Mouse (Mus musculus): ENCODE data around the gene Stambp. TPM values are rescaled to one million over a fixed set of nuclear protein-coding genes. Genes with fewer than 3 reads are reported as not detected.

The Stambp gene
- 26.4 and 26.9 TPM in 2 replicates for polyA plus RNA-seq (2015; fragmentation: Nextera tagmentation; extraction: Ambion mirVana)

GRCm38 (mm10) chr6:83572671-83573070 is at the start of gene Stambp:
Gene Stambp, minus strand, starts transcription at chr6:83572729.
- ATAC-seq (ENCODE audit: low FRiP score, low TSS enrichment) (peak; percentile 58), DNase-seq (ENCODE audit: low spot score) (no peak)
- no peaks in the 10 kb centered on the region for H3K9me3 ChIP-seq (ENCODE audit: control insufficient read depth, low read length)
- 0% methylated on average over 6 of the region's 11 CpGs for WGBS
- H3K4me2 ChIP-seq (replicated peaks; ENCODE audit: low read depth): peak within 1 kb of the TSS; percentile 75
- H3K27me3 ChIP-seq (ENCODE audit: control insufficient read depth, insufficient read depth, low read length): no peaks in the 10 kb centered on the region
- peaks cover 6% of the 10 kb centered on the region for H3K4me1 ChIP-seq (replicated peaks; ENCODE audit: control insufficient read depth, insufficient read depth)
- H3K9ac ChIP-seq (ENCODE audit: low read length): peak within 1 kb of the TSS; percentile 77
- peak within 1 kb of the TSS; percentile 77 for H3K27ac ChIP-seq (replicated peaks)
- H3K36me3 ChIP-seq (ENCODE audit: control insufficient read depth, insufficient read depth, low read length): no peaks in the 10 kb centered on the region
- H3K4me3 ChIP-seq (ENCODE audit: low read depth, low read length): peak within 1 kb of the TSS; percentile 59
- no peak for TF ChIP-seq CTCF (IDR thresholded peaks at IDR 0.05; ENCODE audit: low read depth)

DNA sequence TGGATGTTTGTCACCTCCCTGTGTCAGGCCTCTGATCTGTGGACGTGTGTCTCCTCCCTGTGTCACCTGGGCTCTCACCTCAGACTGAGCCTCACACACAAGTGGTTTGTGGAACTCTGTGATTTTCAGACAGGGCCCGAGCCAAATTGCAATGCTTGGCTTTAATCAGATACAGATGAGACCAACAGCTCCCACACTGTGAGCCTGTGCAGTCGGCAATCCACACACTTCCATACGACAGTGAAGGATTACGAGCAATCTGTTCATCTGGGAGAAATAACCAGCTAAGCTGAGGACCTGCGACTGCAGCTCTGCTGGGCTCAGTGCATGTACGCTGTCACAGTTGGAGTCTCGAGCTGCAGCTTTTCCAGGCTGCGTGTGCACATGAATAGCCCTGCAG is 47.4 kb upstream of the Stambp start:
- Histone ChIP-seq H3K27me3 (ENCODE audit: control insufficient read depth, insufficient read depth, low read length) (no peaks in the 10 kb centered on the region; the same call in 1 of the 2 replicates), H3K4me2 (replicated peaks; ENCODE audit: low read depth) (no peak overlapping the region), H3K36me3 (ENCODE audit: control insufficient read depth, insufficient read depth, low read length) (no peaks in the 10 kb centered on the region), H3K9me3 (ENCODE audit: control insufficient read depth, low read length) (no peaks in the 10 kb centered on the region), H3K9ac (ENCODE audit: low read length) (no peak overlapping the region), H3K4me3 (ENCODE audit: low read depth, low read length) (no peak overlapping the region), H3K27ac (replicated peaks) (no peak overlapping the region), H3K4me1 (replicated peaks; ENCODE audit: control insufficient read depth, insufficient read depth) (no peaks in the 10 kb centered on the region)
- no peak for TF ChIP-seq EP300 (optimal IDR thresholded peaks at IDR 0.05)
- no peak for TF ChIP-seq CTCF (IDR thresholded peaks at IDR 0.05; ENCODE audit: low read depth)
- 60% methylated on average over 9 of the region's 9 CpGs for WGBS
- ATAC-seq (ENCODE audit: low FRiP score, low TSS enrichment): no peak
- DNase-seq (ENCODE audit: low spot score): no peak

- H3K36me3 ChIP-seq (ENCODE audit: control insufficient read depth, insufficient read depth, low read length): no peaks in the 10 kb centered on the region
- DNase-seq (ENCODE audit: low spot score) (no peak), ATAC-seq (ENCODE audit: low FRiP score, low TSS enrichment) (no peak)
- no peaks in the 10 kb centered on the region for H3K9me3 ChIP-seq (ENCODE audit: control insufficient read depth, low read length)
- TF ChIP-seq EP300 (optimal IDR thresholded peaks at IDR 0.05): no peak
- TF ChIP-seq CTCF (IDR thresholded peaks at IDR 0.05; ENCODE audit: low read depth): no peak
- no peaks in the 10 kb centered on the region; the same call in 1 of the 2 replicates for H3K27me3 ChIP-seq (ENCODE audit: control insufficient read depth, insufficient read depth, low read length)
- H3K27ac ChIP-seq (replicated peaks): no peak overlapping the region
- H3K9ac ChIP-seq (ENCODE audit: low read length): no peak overlapping the region
- 77% methylated on average over 15 of the region's 15 CpGs for WGBS
- no peak overlapping the region for H3K4me3 ChIP-seq (ENCODE audit: low read depth, low read length)
- no peak overlapping the region for H3K4me2 ChIP-seq (replicated peaks; ENCODE audit: low read depth)
- H3K4me1 ChIP-seq (replicated peaks; ENCODE audit: control insufficient read depth, insufficient read depth): no peaks in the 10 kb centered on the region
These were observed 45.2 kb upstream of the Stambp start for GRCm38 (mm10) chr6:83617581-83618335.

DNA sequence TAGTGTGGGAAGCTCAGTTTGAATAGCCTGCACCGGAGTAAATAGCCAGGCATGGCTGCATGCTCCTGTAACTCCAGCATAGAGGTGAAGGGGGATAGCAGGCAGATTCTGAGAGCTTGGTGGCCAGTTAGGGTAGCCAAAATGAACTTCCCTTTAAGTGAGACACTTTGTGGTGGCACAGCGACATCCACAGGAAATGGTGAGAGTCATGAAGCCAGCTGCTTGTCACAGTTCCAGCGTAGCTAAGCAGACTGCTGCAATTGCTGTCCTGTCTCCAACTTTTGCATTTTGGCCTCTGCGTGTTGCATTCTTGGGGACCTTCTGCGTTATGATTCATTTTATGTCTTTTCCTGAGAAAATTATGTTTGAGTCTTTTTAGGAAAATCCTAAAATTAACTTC is 44.0 kb upstream of the Stambp start:
- Histone ChIP-seq H3K4me1 (replicated peaks; ENCODE audit: control insufficient read depth, insufficient read depth) (no peaks in the 10 kb centered on the region), H3K4me2 (replicated peaks; ENCODE audit: low read depth) (no peak overlapping the region), H3K9me3 (ENCODE audit: control insufficient read depth, low read length) (no peaks in the 10 kb centered on the region), H3K9ac (ENCODE audit: low read length) (no peak overlapping the region), H3K27ac (replicated peaks) (no peak overlapping the region), H3K27me3 (ENCODE audit: control insufficient read depth, insufficient read depth, low read length) (no peaks in the 10 kb centered on the region; the same call in 1 of the 2 replicates), H3K4me3 (ENCODE audit: low read depth, low read length) (no peak overlapping the region), H3K36me3 (ENCODE audit: control insufficient read depth, insufficient read depth, low read length) (no peaks in the 10 kb centered on the region)
- WGBS: 47% methylated on average over 5 of the region's 5 CpGs
- peak; percentile 63 for TF ChIP-seq CTCF (IDR thresholded peaks at IDR 0.05; ENCODE audit: low read depth)
- TF ChIP-seq EP300 (optimal IDR thresholded peaks at IDR 0.05): no peak
- ATAC-seq (ENCODE audit: low FRiP score, low TSS enrichment) (no peak), DNase-seq (ENCODE audit: low spot score) (no peak)

- H3K36me3 ChIP-seq (ENCODE audit: control insufficient read depth, insufficient read depth, low read length): no peaks in the 10 kb centered on the region
- H3K27ac ChIP-seq (replicated peaks): no peak overlapping the region
- ATAC-seq (ENCODE audit: low FRiP score, low TSS enrichment) (no peak), DNase-seq (ENCODE audit: low spot score) (no peak)
- H3K9ac ChIP-seq (ENCODE audit: low read length): no peak overlapping the region
- TF ChIP-seq EP300 (optimal IDR thresholded peaks at IDR 0.05) (no peak), CTCF (IDR thresholded peaks at IDR 0.05; ENCODE audit: low read depth) (no peak)
- H3K27me3 ChIP-seq (ENCODE audit: control insufficient read depth, insufficient read depth, low read length): no peaks in the 10 kb centered on the region; the same call in 1 of the 2 replicates
- no peak overlapping the region for H3K4me3 ChIP-seq (ENCODE audit: low read depth, low read length)
- no peak overlapping the region for H3K4me2 ChIP-seq (replicated peaks; ENCODE audit: low read depth)
- no peaks in the 10 kb centered on the region for H3K4me1 ChIP-seq (replicated peaks; ENCODE audit: control insufficient read depth, insufficient read depth)
- no peaks in the 10 kb centered on the region for H3K9me3 ChIP-seq (ENCODE audit: control insufficient read depth, low read length)
- WGBS: 91% methylated on average over 4 of the region's 4 CpGs
These were observed 41.9 kb upstream of the Stambp start for GRCm38 (mm10) chr6:83614469-83614868.

DNA sequence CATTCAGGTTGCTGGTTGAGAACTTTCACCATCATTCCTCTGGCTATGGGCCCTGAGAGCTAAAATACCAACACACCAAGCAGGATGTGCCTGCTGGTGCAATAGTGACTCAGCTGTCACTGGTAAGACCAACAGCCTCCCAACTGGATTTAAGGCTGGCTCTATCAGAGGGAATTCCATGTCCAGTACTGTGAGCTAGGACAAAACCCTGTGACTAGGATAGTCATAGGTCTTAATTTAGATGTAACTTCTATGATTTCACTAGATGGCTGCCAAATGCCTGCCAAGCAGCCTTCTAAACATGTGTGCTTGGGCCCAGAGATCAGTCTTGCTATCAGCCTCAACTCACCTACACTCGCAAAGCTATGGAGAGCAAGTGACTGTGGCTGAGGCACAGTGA is 40.4 kb upstream of the Stambp start:
- ATAC-seq (ENCODE audit: low FRiP score, low TSS enrichment): no peak
- Histone ChIP-seq H3K4me2 (replicated peaks; ENCODE audit: low read depth) (no peak overlapping the region), H3K4me1 (replicated peaks; ENCODE audit: control insufficient read depth, insufficient read depth) (no peaks in the 10 kb centered on the region), H3K4me3 (ENCODE audit: low read depth, low read length) (no peak overlapping the region), H3K36me3 (ENCODE audit: control insufficient read depth, insufficient read depth, low read length) (no peaks in the 10 kb centered on the region), H3K9me3 (ENCODE audit: control insufficient read depth, low read length) (no peaks in the 10 kb centered on the region), H3K9ac (ENCODE audit: low read length) (no peak overlapping the region), H3K27ac (replicated peaks) (no peak overlapping the region), H3K27me3 (ENCODE audit: control insufficient read depth, insufficient read depth, low read length) (no peaks in the 10 kb centered on the region; the same call in 1 of the 2 replicates)
- 96% methylated on average over 1 of the region's 1 CpGs for WGBS
- DNase-seq (ENCODE audit: low spot score): no peak
- no peak for TF ChIP-seq CTCF (IDR thresholded peaks at IDR 0.05; ENCODE audit: low read depth)
- TF ChIP-seq EP300 (optimal IDR thresholded peaks at IDR 0.05): no peak
